33 mouse cellular contexts compared by ENCODE assay signal in genomic region chr12:99601841-99602240, GRCm38 (mm10).
"Had no signal": no experiment of that assay in that cellular context is flagged by ENCODE, and none has a peak within 500 bp of the region (broad histone marks: within the 10 kb centered on the region; RNA-seq: fewer than 3 reads in every experiment).

No protein-coding gene starts in this region.

- H3K36me3 ChIP-seq: heart, embryonic 13.5 days; heart, embryonic 15.5 days; hindbrain, embryonic 10.5 days; hindbrain, embryonic 12.5 days; hindbrain, embryonic 13.5 days; hindbrain, embryonic 15.5 days; intestine, embryonic 15.5 days; kidney, embryonic 15.5 days had no signal

- H3K4me1 ChIP-seq: hindbrain, embryonic 12.5 days; intestine, embryonic 15.5 days; kidney, embryonic 15.5 days had no signal

- H3K9me3 ChIP-seq: heart, embryonic 13.5 days; heart, embryonic 15.5 days; hindbrain, embryonic 10.5 days; hindbrain, embryonic 12.5 days; hindbrain, embryonic 13.5 days; hindbrain, embryonic 15.5 days; intestine, embryonic 15.5 days; kidney, embryonic 15.5 days had no signal

- ATAC-seq: hindbrain, embryonic 16.5 days; hindbrain, postnatal 0 days; inflammation-experienced regulatory T-cells, adult 6 months; intestine, embryonic 15.5 days; intestine, embryonic 16.5 days; intestine, postnatal 0 days had no signal

- H3K27me3 ChIP-seq: heart, embryonic 13.5 days; heart, embryonic 15.5 days; hindbrain, embryonic 12.5 days; hindbrain, embryonic 13.5 days; hindbrain, embryonic 15.5 days; intestine, embryonic 15.5 days had no signal

- H3K4me3 ChIP-seq: heart, embryonic 13.5 days; heart, embryonic 15.5 days; hindbrain, embryonic 10.5 days; hindbrain, embryonic 12.5 days; hindbrain, embryonic 13.5 days; hindbrain, embryonic 15.5 days; intestine, embryonic 15.5 days; kidney, embryonic 15.5 days; layer of hippocampus, adult 2 months; left cerebral cortex, adult 2 months had no signal

- H3K27ac ChIP-seq: heart, embryonic 13.5 days; heart, embryonic 15.5 days; hindbrain, embryonic 12.5 days; hindbrain, embryonic 13.5 days; hindbrain, embryonic 14.5 days; hindbrain, embryonic 15.5 days; hindbrain, postnatal 0 days; intestine, embryonic 15.5 days; kidney, embryonic 15.5 days; kidney, postnatal 0 days; layer of hippocampus, adult 2 months; left cerebral cortex, adult 2 months had no signal

- DNase-seq: heart, postnatal 10 days; heart, postnatal 14 days; heart, postnatal 36 days; kidney, adult 11 months; kidney, adult 18-20 months; kidney, adult 2 months; kidney, adult 8-10 months; kidney, adult 9 months; kidney, postnatal 10 days; kidney, postnatal 14 days; kidney, postnatal 25 days; kidney, postnatal 36 days; kidney, postnatal 4 days; layer of hippocampus, adult 9-11 months; layer of hippocampus, postnatal 36 days had no signal

- H3K9ac ChIP-seq: heart, embryonic 13.5 days; heart, embryonic 15.5 days; hindbrain, embryonic 12.5 days; hindbrain, embryonic 13.5 days; hindbrain, embryonic 14.5 days; hindbrain, embryonic 15.5 days; intestine, embryonic 15.5 days; kidney, embryonic 15.5 days had no signal

- H3K4me2 ChIP-seq: heart, embryonic 11.5 days; heart, embryonic 15.5 days; hindbrain, embryonic 12.5 days; hindbrain, embryonic 13.5 days; hindbrain, embryonic 14.5 days; hindbrain, embryonic 15.5 days; intestine, embryonic 15.5 days; kidney, embryonic 15.5 days had no signal
